Mouse (Mus musculus) thymus, adult 18-20 months (tissue): ENCODE results near the gene Creb5.

Experiments
- DNase-seq, 2 experiments: peaks; one replicate each; pipeline ENCODE4 v3.0.0; 2022; ENCODE audit warnings: mixed read lengths in 2 of 2

Creb5 gene

GRCm38 (mm10) chr6:53448317-53448870 is 161.3 kb downstream of the Creb5 start:
- DNase-seq = no peak

GRCm38 (mm10) chr6:53449437-53450173 is 162.5 kb downstream of the Creb5 start:
- no peak for DNase-seq

DNA sequence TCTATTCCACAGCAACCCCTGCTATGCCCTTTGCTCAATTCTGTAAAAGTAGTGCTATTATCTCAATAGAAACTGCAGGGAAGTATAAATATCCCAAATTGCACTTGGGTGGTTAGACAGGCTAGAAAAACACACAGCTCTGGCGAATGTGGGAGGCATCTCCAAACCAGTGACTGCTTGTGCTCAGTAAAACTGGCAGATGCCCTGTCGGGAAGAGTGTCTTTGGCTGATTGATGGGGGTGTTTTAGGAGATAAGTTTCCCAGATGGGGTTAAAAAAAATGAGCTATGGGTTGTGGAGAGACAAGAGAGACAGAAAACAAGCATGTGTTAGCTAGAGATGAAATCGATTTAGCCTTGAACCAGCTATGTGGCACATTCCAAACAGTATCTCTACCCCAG is 163.4 kb downstream of the Creb5 start:
- no peak for DNase-seq

DNA sequence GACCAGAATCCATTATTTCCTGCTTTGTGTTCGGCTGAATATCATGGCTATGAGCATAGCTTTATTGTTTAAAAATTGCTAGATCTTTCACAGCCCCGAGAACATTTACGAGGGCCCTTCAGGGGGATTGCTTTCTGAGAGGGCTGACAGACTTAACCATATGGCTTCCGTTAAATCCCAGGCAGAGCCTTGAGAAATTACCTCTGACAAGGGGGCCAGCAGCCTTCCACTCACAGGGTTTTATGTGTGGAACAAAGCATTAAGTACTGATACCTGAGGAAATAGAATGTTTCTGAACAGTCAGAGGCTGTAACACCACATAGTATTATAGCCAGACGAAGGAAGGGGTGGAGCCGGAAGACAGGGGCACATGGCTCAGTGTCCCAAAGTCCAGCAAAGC is 165.2 kb downstream of the Creb5 start:
- no peak for DNase-seq

GRCm38 (mm10) chr6:53455442-53455841 is 168.4 kb downstream of the Creb5 start:
- DNase-seq = no peak

- DNase-seq = no peak
Measured at GRCm38 (mm10) chr6:53456111-53456510, 169.0 kb downstream of the Creb5 start.

DNA sequence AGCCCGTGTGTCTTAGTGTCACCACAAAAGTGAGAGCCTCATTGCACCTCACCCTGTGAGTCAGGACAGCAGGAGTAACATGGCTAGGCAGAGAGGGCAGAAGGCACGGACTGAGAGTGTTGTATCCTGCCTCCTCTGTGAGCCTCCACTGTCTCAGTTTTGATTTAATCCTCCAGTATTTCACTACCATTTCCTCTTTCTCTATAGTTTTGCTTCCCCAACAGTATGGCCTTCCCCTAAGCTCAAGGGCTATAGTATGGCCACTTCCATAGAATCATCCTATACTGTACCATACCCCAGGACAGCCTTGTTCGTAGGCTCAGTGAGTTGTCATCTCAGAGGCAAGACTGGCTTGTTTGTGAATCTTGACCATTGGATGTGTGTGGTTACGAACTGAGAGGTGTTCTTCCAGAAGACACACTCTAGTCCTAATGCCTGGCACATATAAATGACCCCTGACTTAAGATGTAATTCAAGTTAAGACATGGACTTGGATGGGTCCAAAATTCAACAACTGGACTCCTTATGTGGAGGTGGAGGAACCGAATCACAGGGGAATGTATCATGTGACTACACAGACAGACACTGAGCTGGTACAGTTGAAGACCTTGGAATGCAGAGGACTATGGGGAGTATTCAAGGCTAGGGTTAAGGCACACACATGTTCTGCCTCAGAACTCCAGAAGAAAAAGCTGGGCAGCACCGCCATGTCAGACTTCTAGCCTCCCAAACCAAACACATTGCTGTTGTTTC is 173.1 kb downstream of the Creb5 start:
- no peak for DNase-seq

GRCm38 (mm10) chr6:53461056-53461455 is 174.0 kb downstream of the Creb5 start:
- DNase-seq = no peak

GRCm38 (mm10) chr6:53461775-53462770 is 175.0 kb downstream of the Creb5 start:
- no peak for DNase-seq

DNA sequence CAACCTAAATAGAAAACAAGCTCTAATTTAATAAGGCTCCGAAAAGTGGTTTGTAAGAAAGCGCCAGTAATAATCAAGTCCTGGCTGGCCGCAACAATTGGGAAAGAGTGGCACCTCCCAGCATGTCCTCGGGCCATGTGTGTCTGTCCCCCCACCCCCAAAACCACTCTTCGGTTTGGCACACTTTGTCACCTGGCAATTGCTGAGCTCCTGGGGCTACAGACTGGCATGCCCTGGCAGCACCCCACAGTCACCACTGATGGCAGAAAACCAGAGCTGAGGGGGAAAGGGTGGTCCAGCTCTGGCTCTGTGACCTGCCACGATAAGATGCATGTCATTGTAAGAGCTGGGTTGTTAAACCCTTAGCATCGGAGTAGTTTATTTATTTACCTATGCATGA is 175.7 kb downstream of the Creb5 start:
- DNase-seq = no peak

DNA sequence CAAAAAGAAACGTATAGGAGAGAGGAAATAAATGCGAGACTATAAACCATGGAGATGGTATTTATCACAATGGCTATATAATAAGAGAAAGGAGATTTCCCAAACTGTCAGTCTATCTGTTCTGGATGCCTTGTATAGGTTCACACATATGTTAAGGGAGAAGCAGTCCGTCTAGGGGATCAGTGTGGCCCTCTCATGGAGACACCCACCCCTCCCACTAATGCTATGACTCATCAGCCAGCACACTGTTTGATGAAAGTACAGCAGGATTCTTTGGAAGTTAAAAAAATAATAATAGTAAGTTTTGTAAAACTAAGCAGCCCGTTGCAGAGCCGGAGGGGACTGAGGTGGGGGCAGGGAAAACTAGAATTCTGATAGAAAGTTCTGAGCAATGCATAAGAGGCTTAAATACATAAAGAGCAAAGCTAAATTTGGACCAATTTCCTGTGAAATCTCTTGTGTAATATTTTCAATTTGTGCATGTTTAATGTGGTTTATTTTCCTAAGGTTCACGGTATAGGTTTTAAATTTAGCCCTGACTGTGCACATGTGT is 176.3 kb downstream of the Creb5 start:
- no peak for DNase-seq

- DNase-seq = no peak
Measured at GRCm38 (mm10) chr6:53469204-53469603, 182.1 kb downstream of the Creb5 start.

DNA sequence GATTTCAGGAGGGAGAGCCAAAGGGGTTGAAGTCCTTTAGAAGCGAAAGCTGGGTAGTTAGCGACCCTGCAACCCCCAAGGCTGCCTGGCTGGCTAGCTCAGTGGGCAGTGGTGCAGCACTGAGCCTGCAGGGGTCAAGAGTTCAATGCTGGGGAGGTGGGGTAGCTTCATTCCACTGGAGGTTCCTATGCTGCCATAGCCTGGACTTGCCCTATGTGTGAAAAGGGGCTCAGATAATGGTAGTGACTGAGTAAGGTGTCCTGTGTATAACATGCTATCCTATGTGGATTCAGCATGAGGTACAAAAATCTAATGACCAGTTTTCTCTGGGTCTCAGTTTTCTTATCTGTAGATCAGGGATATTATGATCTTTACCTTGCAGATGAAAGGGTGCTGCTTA is 182.6 kb downstream of the Creb5 start:
- DNase-seq = no peak

GRCm38 (mm10) chr6:53470559-53470958 is 183.5 kb downstream of the Creb5 start:
- DNase-seq = no peak

DNA sequence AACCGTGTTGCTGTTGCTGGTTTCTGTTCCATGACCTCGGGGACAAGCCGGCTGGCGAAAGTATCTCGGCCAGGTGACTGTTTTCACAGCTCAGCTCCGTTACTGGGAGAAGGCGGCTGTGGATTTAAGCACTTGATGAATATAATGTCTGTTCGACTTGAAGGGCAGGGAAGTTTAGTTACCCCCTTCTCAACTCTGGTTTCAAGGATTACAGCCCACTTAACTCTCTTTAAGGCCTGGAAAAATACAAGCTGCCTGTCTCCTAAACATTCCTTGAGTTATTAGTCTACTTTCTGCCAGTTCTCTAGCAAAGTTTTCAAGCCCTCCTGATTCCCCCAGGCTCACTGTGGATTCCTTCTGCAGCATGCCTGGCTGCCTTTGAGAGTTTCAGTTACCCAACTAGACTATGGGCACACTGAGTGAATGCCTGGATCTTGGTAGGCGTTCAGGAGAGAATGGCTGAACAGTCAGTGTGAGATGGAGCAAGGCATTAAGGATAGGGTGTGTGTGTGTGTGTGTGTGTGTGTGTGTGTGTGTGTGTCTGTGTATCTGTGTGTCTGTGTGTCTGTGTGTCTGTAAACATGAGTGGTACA is 184.0 kb downstream of the Creb5 start:
- DNase-seq = no peak

DNA sequence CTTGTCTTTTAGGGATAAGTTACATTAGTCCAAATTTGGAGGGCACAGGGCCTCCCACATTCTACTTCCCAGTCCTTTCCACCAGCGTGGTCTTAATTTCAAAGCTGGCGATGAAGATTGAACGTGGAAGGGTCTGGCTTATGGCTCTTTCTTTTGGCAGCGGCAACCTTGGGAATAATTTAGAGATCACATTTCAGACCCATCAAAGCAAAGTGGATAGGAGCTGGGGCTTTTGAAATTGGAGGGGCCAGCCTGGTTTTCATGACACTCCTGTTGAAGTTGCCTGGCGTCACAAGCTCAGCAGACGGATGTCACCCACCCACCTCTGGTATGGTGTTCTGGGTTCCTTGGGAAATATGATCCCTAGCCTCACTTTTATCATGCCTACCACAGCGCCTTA is 185.7 kb downstream of the Creb5 start:
- DNase-seq = no peak

DNA sequence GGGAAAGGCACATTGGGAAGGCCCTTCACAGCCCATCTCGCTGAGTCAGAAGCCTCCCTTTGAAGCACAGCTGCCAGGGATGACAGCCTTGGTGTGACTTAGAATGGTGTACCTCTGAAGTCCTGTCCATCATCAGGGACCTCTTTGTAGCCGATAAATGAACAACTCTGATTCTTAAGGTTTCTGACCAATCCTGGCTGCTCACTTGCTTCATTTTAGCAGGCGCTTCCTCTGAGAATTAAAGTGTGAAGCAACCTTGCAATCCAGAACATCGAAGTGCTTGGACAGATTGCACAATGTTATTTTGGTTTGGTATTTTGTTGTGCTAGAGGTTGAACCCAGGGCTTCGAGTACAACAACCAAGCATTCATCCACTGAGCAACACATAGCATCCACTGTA is 190.4 kb downstream of the Creb5 start:
- no peak for DNase-seq

DNA sequence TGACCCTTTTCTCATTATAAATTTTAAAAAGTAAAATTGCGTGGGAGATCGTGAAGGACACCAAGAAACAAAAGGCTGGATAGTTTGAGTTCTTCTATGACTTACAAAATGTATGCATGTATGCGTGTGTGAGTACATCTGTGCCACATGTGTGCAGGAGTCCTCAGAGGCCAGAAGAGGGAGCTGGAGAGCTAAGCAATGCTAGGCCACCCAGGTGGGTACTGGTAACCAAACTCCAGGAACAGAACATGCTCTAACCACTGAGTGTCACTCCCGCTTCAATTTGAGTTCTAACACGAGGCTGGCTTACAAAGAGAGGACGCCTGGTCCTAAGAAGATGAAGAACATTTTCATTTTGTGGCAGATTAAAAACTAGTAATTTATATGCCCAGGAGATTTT is 203.8 kb downstream of the Creb5 start:
- DNase-seq = no peak

- DNase-seq = no peak
Measured at GRCm38 (mm10) chr6:53491331-53491730, 204.3 kb downstream of the Creb5 start.

DNA sequence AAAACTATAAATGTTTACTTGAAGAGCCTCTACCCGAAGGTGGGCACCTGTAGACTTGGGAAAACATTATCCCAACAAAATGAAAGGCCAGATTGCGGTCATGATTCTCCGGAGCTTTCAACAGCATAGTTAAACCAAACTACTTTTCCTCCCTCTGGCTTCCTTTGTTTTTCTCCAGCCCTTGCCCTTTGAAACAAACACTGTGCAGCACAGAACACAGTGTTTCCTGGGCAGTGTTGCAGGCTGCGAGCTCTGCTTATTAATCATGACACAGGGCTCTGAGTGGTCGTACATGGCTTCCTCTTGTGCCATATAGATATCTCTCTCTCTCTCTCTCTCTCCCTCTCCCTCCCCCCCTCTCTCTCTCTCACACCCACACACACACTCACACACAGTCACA is 206.8 kb downstream of the Creb5 start:
- DNase-seq = no peak

DNA sequence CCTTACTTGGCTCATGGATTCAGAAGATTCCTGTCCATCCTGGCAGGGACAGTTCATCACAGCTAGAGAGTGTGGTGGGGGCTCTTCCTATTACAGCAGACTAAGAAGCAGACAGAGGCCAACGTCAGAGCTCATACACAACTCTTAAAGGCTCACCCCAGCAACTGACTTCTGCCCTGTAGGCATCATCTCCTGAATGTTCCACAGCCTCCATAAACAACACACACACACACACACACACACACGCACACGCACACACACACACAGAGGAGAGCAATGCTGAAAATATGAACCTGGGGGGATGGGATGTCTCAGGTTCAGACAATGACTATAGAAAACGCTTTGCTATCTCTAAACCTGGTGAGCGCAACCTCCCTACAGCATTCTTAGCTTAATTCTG is 208.6 kb downstream of the Creb5 start:
- DNase-seq = no peak

DNA sequence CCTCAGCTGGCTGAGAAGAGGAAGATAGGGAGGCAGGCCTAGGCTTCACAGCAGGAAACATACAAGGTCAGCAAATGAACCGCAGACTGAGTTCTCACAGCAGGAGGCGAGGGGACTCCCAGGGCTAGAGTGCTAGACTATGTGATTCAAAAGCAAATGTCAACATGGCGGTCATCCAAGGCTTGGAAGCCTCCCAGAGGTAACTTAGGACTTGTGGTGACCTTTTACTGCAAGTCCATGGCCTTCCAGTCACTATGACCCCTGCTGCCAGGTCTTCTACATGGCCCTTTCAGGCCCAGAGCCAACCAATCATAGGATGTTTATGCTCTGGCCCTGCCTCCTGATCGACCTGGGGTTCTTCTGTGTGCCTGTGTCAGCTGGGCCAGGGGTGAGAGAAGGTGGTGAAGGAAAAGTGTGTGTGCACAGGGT is 209.3 kb downstream of the Creb5 start:
- DNase-seq = no peak
